ENCODE assay signal across 8 mouse cellular contexts in the genomic region with DNA sequence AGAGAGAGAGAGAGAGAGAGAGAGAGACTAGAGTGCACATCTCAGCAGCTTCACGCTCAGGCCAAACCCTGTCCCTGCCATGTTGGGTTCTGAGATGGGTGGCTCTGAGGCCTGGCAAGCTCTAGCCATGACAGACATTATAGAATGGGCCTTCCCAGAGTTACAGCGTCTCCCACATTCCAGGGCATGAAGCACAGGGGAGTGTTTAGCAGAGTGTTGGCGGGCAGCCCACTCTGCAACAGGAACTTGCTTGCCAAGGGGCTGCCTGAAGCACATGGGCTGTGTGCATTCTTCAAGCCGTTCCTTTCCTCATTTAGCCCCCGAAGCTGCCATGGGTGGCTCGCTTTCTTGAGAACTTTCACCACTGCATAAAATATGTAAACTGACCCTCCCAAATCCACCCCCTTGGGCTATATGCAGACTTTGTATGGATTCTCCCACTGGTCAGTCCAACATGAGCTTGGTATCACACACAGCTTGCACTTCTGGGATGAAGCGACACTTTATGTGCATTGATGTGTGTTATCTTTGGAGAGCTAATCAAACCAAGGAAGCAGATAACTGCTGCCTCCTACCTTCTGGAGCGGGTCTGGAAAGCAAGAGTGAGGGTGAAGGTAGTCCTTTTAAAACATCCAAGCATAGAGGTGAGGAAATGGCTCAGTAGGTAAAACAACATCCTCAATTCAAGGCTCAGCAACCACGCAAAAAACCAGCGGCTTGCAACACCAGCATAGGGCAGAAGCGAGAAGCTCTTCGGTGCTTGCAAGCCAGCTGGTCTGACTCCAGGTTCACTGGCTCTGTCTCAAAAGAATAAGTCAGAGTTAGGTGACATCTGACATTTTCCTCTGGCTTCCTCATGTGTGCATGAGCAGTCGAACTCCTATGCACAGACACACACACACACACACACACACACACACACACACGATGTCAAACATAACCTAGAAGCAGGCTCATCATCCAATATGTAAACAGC.
DNase-seq lines count a peak whose midpoint lies in the region; ATAC-seq lines count a peak whose summit lies in the region.
"Had no signal": no experiment of that assay in that cellular context is flagged by ENCODE, and none has a peak within 500 bp of the region (broad histone marks: within the 10 kb centered on the region; RNA-seq: fewer than 3 reads in every experiment).

No protein-coding gene starts in this region.

- DNase-seq in adrenal gland, postnatal 10 days: peak; percentile 66
- DNase-seq in heart, adult 8-10 months (ENCODE audit: low spot score): peak; percentile 42
- peak; percentile 36 for DNase-seq in kidney, adult 18-20 months
- DNase-seq in lung, adult 18-20 months: peak; percentile 70 to 77

- no peak overlapping the region for H3K4me3 ChIP-seq in embryonic facial prominence, embryonic 12.5 days
- no peak overlapping the region for H3K4me3 ChIP-seq in stomach, embryonic 16.5 days (replicated peaks; ENCODE audit: low read length)
- H3K4me3 ChIP-seq: megakaryocyte, embryonic 14.5 days had no signal

- 0 out of 2 replicates have a peak overlapping the region, but pooled peaks have one; percentile 30 for H3K9ac ChIP-seq in embryonic facial prominence, embryonic 12.5 days
- H3K9ac ChIP-seq in stomach, embryonic 16.5 days (ENCODE audit: low read length): peak overlapping the region; percentile 19; the same call in 1 of the 2 replicates

- peak overlapping the region; percentile 24 for H3K4me2 ChIP-seq in embryonic facial prominence, embryonic 12.5 days (replicated peaks)
- peak overlapping the region; percentile 20 for H3K4me2 ChIP-seq in stomach, embryonic 16.5 days (ENCODE audit: low read depth, low read length)

- H3K36me3 ChIP-seq in embryonic facial prominence, embryonic 12.5 days: peaks cover 7% of the 10 kb centered on the region; the same call in 1 of the 2 replicates
- H3K36me3 ChIP-seq in stomach, embryonic 16.5 days (ENCODE audit: control insufficient read depth, insufficient read depth, low read length): no peaks in the 10 kb centered on the region

- H3K27me3 ChIP-seq in embryonic facial prominence, embryonic 12.5 days: no peaks in the 10 kb centered on the region
- no peaks in the 10 kb centered on the region for H3K27me3 ChIP-seq in stomach, embryonic 16.5 days (ENCODE audit: control insufficient read depth, insufficient read depth, low read length)
- H3K27me3 ChIP-seq: megakaryocyte, embryonic 14.5 days had no signal

- peaks cover 2% of the 10 kb centered on the region; the same call in 1 of the 2 replicates for H3K9me3 ChIP-seq in embryonic facial prominence, embryonic 12.5 days
- H3K9me3 ChIP-seq in stomach, embryonic 16.5 days (replicated peaks; ENCODE audit: control insufficient read depth, low read length): no peaks in the 10 kb centered on the region

- peaks cover 24% of the 10 kb centered on the region for H3K4me1 ChIP-seq in embryonic facial prominence, embryonic 12.5 days
- H3K4me1 ChIP-seq in stomach, embryonic 16.5 days (ENCODE audit: control insufficient read depth, insufficient read depth, low read length): peaks cover 13% of the 10 kb centered on the region
- H3K4me1 ChIP-seq: megakaryocyte, embryonic 14.5 days had no signal

- WGBS in embryonic facial prominence, embryonic 12.5 days: 58% methylated on average over 14 of the region's 14 CpGs
- WGBS in stomach, embryonic 16.5 days: 43% methylated on average over 14 of the region's 14 CpGs

- peak; percentile 84 for ATAC-seq in embryonic facial prominence, embryonic 12.5 days (ENCODE audit: insufficient number of reproducible peaks, insufficient read depth, low FRiP score, low TSS enrichment)
- peak; percentile 90 for ATAC-seq in stomach, embryonic 16.5 days (ENCODE audit: insufficient read depth, low FRiP score)
- no peak for ATAC-seq in monocyte, adult 5-6 weeks (replicated peaks; ENCODE audit: insufficient number of reproducible peaks, low FRiP score, low TSS enrichment, poor library complexity, severe bottlenecking)

- H3K27ac ChIP-seq in embryonic facial prominence, embryonic 12.5 days: peak overlapping the region; percentile 95
- peak overlapping the region; percentile 89 for H3K27ac ChIP-seq in stomach, embryonic 16.5 days (ENCODE audit: low read length)
